Mouse (Mus musculus): ENCODE measurements at regions not wholly inside any gene's neighbourhood (a gene's known extent, or its start where the extent isn't known, plus 50 kb on each side); places are given as distances from the start of the nearest gene placed in this dataset.

GRCm38 (mm10) chr13:37658034-37658433 lies 120.2 kb upstream of the Rreb1 start:
- no peak overlapping the region for H3K4me3 ChIP-seq (replicated peaks; ENCODE audit: low read length)

GRCm38 (mm10) chr13:37658519-37658918 lies 119.7 kb upstream of the Rreb1 start:
- no peaks in the 10 kb centered on the region for H3K9me3 ChIP-seq (ENCODE audit: low read length)
- peaks cover 8% of the 10 kb centered on the region for H3K27me3 ChIP-seq (ENCODE audit: insufficient read depth, low read length)
- H3K4me3 ChIP-seq (replicated peaks; ENCODE audit: low read length): no peak overlapping the region
- H3K4me1 ChIP-seq (replicated peaks; ENCODE audit: low read depth, low read length): peaks cover 5% of the 10 kb centered on the region
- no peaks in the 10 kb centered on the region for H3K36me3 ChIP-seq (ENCODE audit: insufficient read depth, low read length)
- no peak for TF ChIP-seq CTCF (conservative IDR thresholded peaks at IDR 0.05; ENCODE audit: low read length)

More at GRCm38 (mm10) chr13:37658034-37658433, 120.2 kb upstream of the Rreb1 start:
- H3K4me1 ChIP-seq (replicated peaks; ENCODE audit: low read depth, low read length): peaks cover 5% of the 10 kb centered on the region
- H3K9me3 ChIP-seq (ENCODE audit: low read length): no peaks in the 10 kb centered on the region
- TF ChIP-seq POU5F1 (IDR thresholded peaks at IDR 0.05; ENCODE audit: borderline replicate concordance, low read length) (no peak), CTCF (conservative IDR thresholded peaks at IDR 0.05; ENCODE audit: low read length) (no peak), NANOG (IDR thresholded peaks at IDR 0.05; ENCODE audit: borderline replicate concordance, low read length) (no peak)
- no peaks in the 10 kb centered on the region for H3K36me3 ChIP-seq (ENCODE audit: insufficient read depth, low read length)
- H3K27me3 ChIP-seq (ENCODE audit: insufficient read depth, low read length): peaks cover 8% of the 10 kb centered on the region

- Histone ChIP-seq H3K9me3 (ENCODE audit: low read length) (no peaks in the 10 kb centered on the region), H3K36me3 (ENCODE audit: insufficient read depth, low read length) (no peaks in the 10 kb centered on the region), H3K27me3 (ENCODE audit: insufficient read depth, low read length) (peaks cover 3% of the 10 kb centered on the region; the same call in 1 of the 2 replicates), H3K4me1 (replicated peaks; ENCODE audit: low read depth, low read length) (peaks cover 5% of the 10 kb centered on the region), H3K4me3 (replicated peaks; ENCODE audit: low read length) (no peak overlapping the region)
- TF ChIP-seq CTCF (conservative IDR thresholded peaks at IDR 0.05; ENCODE audit: low read length) (no peak), NANOG (IDR thresholded peaks at IDR 0.05; ENCODE audit: borderline replicate concordance, low read length) (no peak), POU5F1 (IDR thresholded peaks at IDR 0.05; ENCODE audit: borderline replicate concordance, low read length) (no peak)
These were observed 118.1 kb upstream of the Rreb1 start for GRCm38 (mm10) chr13:37660083-37660482.

GRCm38 (mm10) chr13:37660668-37661067 lies 117.5 kb upstream of the Rreb1 start:
- TF ChIP-seq CTCF (conservative IDR thresholded peaks at IDR 0.05; ENCODE audit: low read length): no peak
- TF ChIP-seq NANOG (IDR thresholded peaks at IDR 0.05; ENCODE audit: borderline replicate concordance, low read length): no peak
- TF ChIP-seq POU5F1 (IDR thresholded peaks at IDR 0.05; ENCODE audit: borderline replicate concordance, low read length): no peak
- Histone ChIP-seq H3K4me3 (replicated peaks; ENCODE audit: low read length) (no peak overlapping the region), H3K36me3 (ENCODE audit: insufficient read depth, low read length) (no peaks in the 10 kb centered on the region), H3K9me3 (ENCODE audit: low read length) (no peaks in the 10 kb centered on the region), H3K27me3 (ENCODE audit: insufficient read depth, low read length) (peaks cover 3% of the 10 kb centered on the region; the same call in 1 of the 2 replicates), H3K4me1 (replicated peaks; ENCODE audit: low read depth, low read length) (peaks cover 5% of the 10 kb centered on the region)

GRCm38 (mm10) chr13:37664116-37664515 lies 114.1 kb upstream of the Rreb1 start:
- H3K4me3 ChIP-seq (replicated peaks; ENCODE audit: low read length): no peak overlapping the region
- H3K36me3 ChIP-seq (ENCODE audit: insufficient read depth, low read length): no peaks in the 10 kb centered on the region
- H3K9me3 ChIP-seq (ENCODE audit: low read length): no peaks in the 10 kb centered on the region
- no peak for TF ChIP-seq NANOG (IDR thresholded peaks at IDR 0.05; ENCODE audit: borderline replicate concordance, low read length)
- TF ChIP-seq POU5F1 (IDR thresholded peaks at IDR 0.05; ENCODE audit: borderline replicate concordance, low read length): no peak
- TF ChIP-seq CTCF (conservative IDR thresholded peaks at IDR 0.05; ENCODE audit: low read length): no peak
- H3K4me1 ChIP-seq (replicated peaks; ENCODE audit: low read depth, low read length): peaks cover 14% of the 10 kb centered on the region
- peaks cover 15% of the 10 kb centered on the region for H3K27me3 ChIP-seq (ENCODE audit: insufficient read depth, low read length)

- Histone ChIP-seq H3K27me3 (ENCODE audit: insufficient read depth, low read length) (peaks cover 15% of the 10 kb centered on the region), H3K36me3 (ENCODE audit: insufficient read depth, low read length) (no peaks in the 10 kb centered on the region), H3K4me3 (replicated peaks; ENCODE audit: low read length) (peak overlapping the region; percentile 54), H3K9me3 (ENCODE audit: low read length) (no peaks in the 10 kb centered on the region), H3K4me1 (replicated peaks; ENCODE audit: low read depth, low read length) (peaks cover 9% of the 10 kb centered on the region; the same call in 1 of the 2 replicates)
- TF ChIP-seq CTCF (conservative IDR thresholded peaks at IDR 0.05; ENCODE audit: low read length) (no peak), POU5F1 (IDR thresholded peaks at IDR 0.05; ENCODE audit: borderline replicate concordance, low read length) (no peak), NANOG (IDR thresholded peaks at IDR 0.05; ENCODE audit: borderline replicate concordance, low read length) (no peak)
These were observed 111.8 kb upstream of the Rreb1 start for GRCm38 (mm10) chr13:37666207-37667003.

- no peak overlapping the region for H3K4me3 ChIP-seq (replicated peaks; ENCODE audit: low read length)
- no peaks in the 10 kb centered on the region for H3K9me3 ChIP-seq (ENCODE audit: low read length)
- no peaks in the 10 kb centered on the region for H3K36me3 ChIP-seq (ENCODE audit: insufficient read depth, low read length)
- TF ChIP-seq NANOG (IDR thresholded peaks at IDR 0.05; ENCODE audit: borderline replicate concordance, low read length) (no peak), CTCF (conservative IDR thresholded peaks at IDR 0.05; ENCODE audit: low read length) (no peak), POU5F1 (IDR thresholded peaks at IDR 0.05; ENCODE audit: borderline replicate concordance, low read length) (no peak)
- peaks cover 9% of the 10 kb centered on the region; the same call in 1 of the 2 replicates for H3K4me1 ChIP-seq (replicated peaks; ENCODE audit: low read depth, low read length)
- H3K27me3 ChIP-seq (ENCODE audit: insufficient read depth, low read length): peaks cover 15% of the 10 kb centered on the region
These were observed 110.8 kb upstream of the Rreb1 start for GRCm38 (mm10) chr13:37667386-37667785.

- Histone ChIP-seq H3K9me3 (ENCODE audit: low read length) (no peaks in the 10 kb centered on the region), H3K4me1 (replicated peaks; ENCODE audit: low read depth, low read length) (peaks cover 9% of the 10 kb centered on the region; the same call in 1 of the 2 replicates), H3K27me3 (ENCODE audit: insufficient read depth, low read length) (peaks cover 15% of the 10 kb centered on the region), H3K4me3 (replicated peaks; ENCODE audit: low read length) (no peak overlapping the region), H3K36me3 (ENCODE audit: insufficient read depth, low read length) (no peaks in the 10 kb centered on the region)
- TF ChIP-seq POU5F1 (IDR thresholded peaks at IDR 0.05; ENCODE audit: borderline replicate concordance, low read length): no peak
- TF ChIP-seq NANOG (IDR thresholded peaks at IDR 0.05; ENCODE audit: borderline replicate concordance, low read length): no peak
- no peak for TF ChIP-seq CTCF (conservative IDR thresholded peaks at IDR 0.05; ENCODE audit: low read length)
These were observed 110.3 kb upstream of the Rreb1 start for GRCm38 (mm10) chr13:37667871-37668270.
